Mouse (Mus musculus): ENCODE measurements around the gene Ptpre. TPM values are rescaled to one million over a fixed set of nuclear protein-coding genes. Genes with fewer than 3 reads are reported as not detected.

The Ptpre gene
- total RNA-seq, 2 experiments from 2014 or later = 8.2 to 10.6 TPM

GRCm38 (mm10) chr7:135578715-135579325, 41.5 kb downstream of the Ptpre start:
- DNase-seq = no peak

- no peak for DNase-seq
Observed at GRCm38 (mm10) chr7:135580306-135581091, 43.2 kb downstream of the Ptpre start.

- no peak for DNase-seq
Observed at GRCm38 (mm10) chr7:135581128-135581527, 43.8 kb downstream of the Ptpre start.

- DNase-seq = no peak
Observed at GRCm38 (mm10) chr7:135585125-135585687, 47.9 kb downstream of the Ptpre start.

GRCm38 (mm10) chr7:135586402-135586801, 49.1 kb downstream of the Ptpre start:
- DNase-seq = no peak

- DNase-seq = no peak
Observed at GRCm38 (mm10) chr7:135587821-135588575, 50.7 kb downstream of the Ptpre start.

- DNase-seq = no peak
Observed at GRCm38 (mm10) chr7:135588620-135589309, 51.5 kb downstream of the Ptpre start.

- DNase-seq = no peak
Observed at GRCm38 (mm10) chr7:135591461-135591860, 54.2 kb downstream of the Ptpre start.

- DNase-seq = no peak
Observed at GRCm38 (mm10) chr7:135593286-135593685, 56.0 kb downstream of the Ptpre start.

- DNase-seq = no peak
Observed at GRCm38 (mm10) chr7:135593825-135594224, 56.5 kb downstream of the Ptpre start.

GRCm38 (mm10) chr7:135594676-135595075, 57.4 kb downstream of the Ptpre start:
- no peak for DNase-seq

GRCm38 (mm10) chr7:135595640-135596174, 58.4 kb downstream of the Ptpre start:
- DNase-seq = no peak

- no peak for DNase-seq
Observed at GRCm38 (mm10) chr7:135597006-135597405, 59.7 kb downstream of the Ptpre start.

GRCm38 (mm10) chr7:135597604-135598289, 60.5 kb downstream of the Ptpre start:
- no peak for DNase-seq

- DNase-seq = no peak
Observed at GRCm38 (mm10) chr7:135598303-135598855, 61.1 kb downstream of the Ptpre start.

- no peak for DNase-seq
Observed at GRCm38 (mm10) chr7:135600076-135600475, 62.8 kb downstream of the Ptpre start.

GRCm38 (mm10) chr7:135601607-135602006, 64.3 kb downstream of the Ptpre start:
- DNase-seq = no peak

- no peak for DNase-seq
Observed at GRCm38 (mm10) chr7:135602265-135602664, 65.0 kb downstream of the Ptpre start.

GRCm38 (mm10) chr7:135602881-135603523, 65.7 kb downstream of the Ptpre start:
- DNase-seq = peak; percentile 73

All from gastrocnemius, postnatal 10 days (tissue).